Mouse (Mus musculus): ENCODE results near the gene Zfp977. TPM values are rescaled to one million over a fixed set of nuclear protein-coding genes. Genes with fewer than 3 reads are reported as not detected.
"Not testable (repeated sequence)": the region's sequence is repeated elsewhere in the genome, so short reads cannot be mapped to it uniquely, and the experiment has no call there.

Gene Zfp977
- total RNA-seq (2021): 1 to 10 TPM; 2.0 to 2.9 TPM

DNA sequence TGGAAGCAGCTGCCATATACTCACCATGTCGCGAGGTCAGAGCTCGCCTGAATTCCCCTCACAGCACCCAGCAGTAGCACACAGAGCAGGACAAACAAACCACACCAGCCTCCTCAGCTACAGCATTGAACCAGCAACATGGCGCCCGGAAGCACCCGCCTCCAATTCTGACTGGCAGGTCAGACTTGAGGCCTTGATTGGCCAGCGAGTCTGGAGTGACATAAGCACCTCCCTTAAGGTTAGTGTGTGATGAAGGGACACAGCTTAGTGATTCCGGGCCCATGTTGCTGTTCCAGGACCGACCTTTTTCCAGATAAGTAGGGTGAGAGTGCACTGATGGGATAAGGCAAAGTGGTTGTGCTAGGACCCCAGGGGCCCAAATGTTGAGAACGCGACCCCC is at the start of gene Zfp977:
Zfp977 (minus strand) TSS at position 135 of the 400 bp plus-strand sequence.
- not testable (repeated sequence) for DNase-seq (ENCODE audit: extremely low spot score in 1 of 2, low spot score in 1 of 2)

GRCm38 (mm10) chr7:42631031-42631430 is 38.7 kb upstream of the Zfp977 start:
- not testable (repeated sequence) for DNase-seq (ENCODE audit: extremely low spot score in 1 of 2, low spot score in 1 of 2)

GRCm38 (mm10) chr7:42595666-42596065 is 3.3 kb upstream of the Zfp977 start:
- DNase-seq (ENCODE audit: extremely low spot score in 1 of 2, low spot score in 1 of 2): not testable (repeated sequence)

DNA sequence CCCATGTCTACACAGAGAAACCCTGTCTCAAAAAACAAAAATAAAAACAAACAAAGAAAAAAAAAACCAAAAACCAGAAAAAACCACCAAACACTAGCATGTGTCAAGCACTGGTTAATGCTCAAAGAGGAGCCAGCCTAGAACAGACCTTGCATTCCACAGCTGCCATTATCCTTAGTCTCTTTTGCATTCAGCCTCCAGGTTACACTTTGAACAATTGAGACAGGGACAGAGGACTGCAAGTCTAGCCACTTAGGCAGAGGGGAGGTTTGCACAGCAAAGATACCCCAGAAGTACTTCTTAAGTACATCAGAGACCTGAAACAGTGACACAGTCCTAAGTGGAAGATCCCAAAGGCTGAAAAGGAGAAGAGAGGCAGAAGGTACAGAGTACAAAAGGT is 1.0 kb downstream of the Zfp977 start:
- not testable (repeated sequence) for DNase-seq (ENCODE audit: extremely low spot score in 1 of 2, low spot score in 1 of 2)

GRCm38 (mm10) chr7:42578488-42578887 is 13.9 kb downstream of the Zfp977 start, which contains the start of gene Gm21028:
Gene Gm21028, minus strand, starts transcription at chr7:42578588.
- no peak for DNase-seq (ENCODE audit: extremely low spot score in 1 of 2, low spot score in 1 of 2)

DNA sequence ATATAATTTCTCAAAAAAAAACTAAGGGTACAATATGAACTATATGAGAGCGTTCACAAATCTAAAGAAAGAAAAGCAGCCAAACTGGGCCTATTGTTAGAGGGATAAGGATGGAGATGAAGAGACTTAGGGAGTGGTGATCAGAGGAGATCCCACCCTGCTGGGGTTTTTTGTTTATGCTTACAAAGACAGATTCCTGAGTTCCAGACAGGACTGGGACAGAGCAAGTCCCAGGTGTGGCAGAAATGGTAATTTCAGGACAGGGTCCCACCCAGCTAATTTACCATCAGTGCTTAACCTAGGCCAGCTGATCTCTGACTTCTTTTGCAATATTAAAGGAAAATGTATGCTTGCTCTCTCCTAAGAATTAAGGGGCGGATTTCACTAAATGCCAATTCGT is 40.6 kb downstream of the Zfp977 start:
- no peak for DNase-seq (ENCODE audit: extremely low spot score in 1 of 2, low spot score in 1 of 2)

Small RNAs within 50 kb of the gene (microRNA-seq; reads per million reads assigned to microRNA genes)
- 0 reads per million in 2 experiments for gene Gm24938

Other genes with a start within 250 kb of the Zfp977 start
- not detected for gene 4933421I07Rik, start 144.4 kb downstream of the Zfp977 start, total RNA-seq (2021)
- 10 to 100 TPM; 20.7 to 22.3 TPM for gene Zfp141, start 86.8 kb downstream of the Zfp977 start, total RNA-seq (2021)
- not detected for gene Gm21028, start 14.0 kb downstream of the Zfp977 start, total RNA-seq (2021)
- 1 to 10 TPM; 4.0 TPM for gene Zfp976, start 50.0 kb upstream of the Zfp977 start, total RNA-seq (2021)
- 1 to 10 TPM; 5.8 to 7.4 TPM for gene Zfp975, start 100.2 kb upstream of the Zfp977 start, total RNA-seq (2021)
- gene Gm17067, start 134.5 kb upstream of the Zfp977 start, total RNA-seq (2021): not detected
- not detected for gene Vmn2r62, start 201.0 kb upstream of the Zfp977 start, total RNA-seq (2021)

All from layer of hippocampus, postnatal 25 days (tissue).